In the genomic region with DNA sequence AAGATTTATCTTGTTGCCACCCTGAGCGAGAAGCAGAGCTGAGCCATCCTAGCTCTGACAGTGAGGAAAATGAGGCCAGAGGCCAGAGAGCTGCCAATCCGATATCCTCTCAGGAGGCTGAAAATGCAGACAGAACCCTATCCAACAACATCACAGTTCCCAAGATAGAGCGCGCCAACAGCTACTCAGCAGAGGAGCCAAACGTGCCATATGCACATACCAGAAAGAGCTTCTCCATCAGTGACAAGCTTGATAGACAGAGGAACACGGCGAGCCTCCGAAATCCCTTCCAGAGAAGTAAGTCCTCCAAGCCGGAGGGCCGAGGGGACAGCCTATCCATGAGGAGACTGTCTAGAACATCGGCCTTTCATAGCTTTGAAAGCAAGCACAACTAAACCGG, we compare ENCODE assay signal across 17 mouse cellular contexts.
DNase-seq lines count a peak whose midpoint lies in the region; ATAC-seq and TF ChIP-seq lines count a peak whose summit lies in the region.
"Had no signal": no experiment of that assay in that cellular context is flagged by ENCODE, and none has a peak within 500 bp of the region (broad histone marks: within the 10 kb centered on the region; RNA-seq: fewer than 3 reads in every experiment).

No protein-coding gene starts in this region.

- DNase-seq in frontal cortex, postnatal 10 days (ENCODE audit: low spot score in 2 of 2): no peak
- peak; percentile 17 for DNase-seq in brain, embryonic 14.5 days (ENCODE audit: low read depth)
- peak; percentile 72 to 85 for DNase-seq in cerebellum, adult 2 months
- peak; percentile 55 to 66 for DNase-seq in cerebellum, postnatal 36 days
- no peak for DNase-seq in urinary bladder, postnatal 10 days (ENCODE audit: low spot score)
- no peak for DNase-seq in frontal cortex, postnatal 25 days (ENCODE audit: low spot score in 2 of 2)
- DNase-seq: kidney, adult 8-10 months; kidney, postnatal 14 days; liver; lung, postnatal 10 days; spleen, adult 18-20 months had no signal

- no peaks in the 10 kb centered on the region for H3K27me3 ChIP-seq in cerebellum, adult 2 months (ENCODE audit: control insufficient read depth, insufficient read depth, low read length)
- H3K27me3 ChIP-seq: embryonic facial prominence, embryonic 15.5 days; heart, embryonic 13.5 days; hindbrain, embryonic 13.5 days; midbrain, embryonic 13.5 days; neural tube, embryonic 13.5 days had no signal

- H3K27ac ChIP-seq in cerebellum, adult 2 months (ENCODE audit: insufficient read depth, low read length): peak overlapping the region; percentile 74
- H3K27ac ChIP-seq: embryonic facial prominence, embryonic 15.5 days; heart, embryonic 13.5 days; hindbrain, embryonic 13.5 days; midbrain, embryonic 13.5 days; neural tube, embryonic 13.5 days had no signal

- TF ChIP-seq CTCF in brain, embryonic 14.5 days (IDR thresholded peaks at IDR 0.05; ENCODE audit: borderline replicate concordance, extremely low read depth, insufficient read depth, insufficient read length): no peak
- TF ChIP-seq CTCF in cerebellum, adult 2 months (IDR thresholded peaks at IDR 0.05; ENCODE audit: borderline replicate concordance, insufficient read depth, low read depth, low read length): no peak

- peaks cover 23% of the 10 kb centered on the region; the same call in 1 of the 2 replicates for H3K4me1 ChIP-seq in cerebellum, adult 2 months (ENCODE audit: control insufficient read depth, insufficient read depth, low read length)
- H3K4me1 ChIP-seq: embryonic facial prominence, embryonic 15.5 days; heart, embryonic 13.5 days; hindbrain, embryonic 13.5 days; midbrain, embryonic 13.5 days; neural tube, embryonic 13.5 days had no signal

- no peak for TF ChIP-seq POLR2A in brain, embryonic 14.5 days (IDR thresholded peaks at IDR 0.05; ENCODE audit: borderline replicate concordance, extremely low read depth, insufficient read depth, insufficient read length, poor library complexity, severe bottlenecking)
- TF ChIP-seq POLR2A in cerebellum, adult 2 months (IDR thresholded peaks at IDR 0.05; ENCODE audit: borderline replicate concordance, insufficient read depth, low read length): no peak

- ATAC-seq in frontal cortex, adult (ENCODE audit: low TSS enrichment): peak; percentile 76
- ATAC-seq: midbrain, embryonic 13.5 days had no signal

- 19% methylated on average over 12 of the region's 12 CpGs for WGBS in cerebellum, adult 2 months

- H3K4me3 ChIP-seq in cerebellum, adult 2 months (replicated peaks; ENCODE audit: insufficient read depth, low read depth, low read length): no peak overlapping the region
- H3K4me3 ChIP-seq: embryonic facial prominence, embryonic 15.5 days; heart, embryonic 13.5 days; hindbrain, embryonic 13.5 days; midbrain, embryonic 13.5 days; neural tube, embryonic 13.5 days had no signal

Comparison
In these comparisons a context has a peak if more than half of its experiments do, and no peak if none do; other contexts are left out.
1. DNase-seq: peak in brain, embryonic 14.5 days (single experiment), cerebellum, adult 2 months (2 of 2) and cerebellum, postnatal 36 days (2 of 2); none in frontal cortex, postnatal 10 days (0 of 2), urinary bladder, postnatal 10 days (single experiment) and frontal cortex, postnatal 25 days (0 of 2).